Mouse (Mus musculus) urinary bladder, postnatal 25 days (tissue): ENCODE results near the gene Camkmt.

Experiments
- DNase-seq: peaks from one replicate; pipeline ENCODE4 v3.0.0; 2022; ENCODE audit warnings: low spot score

Gene Camkmt

DNA sequence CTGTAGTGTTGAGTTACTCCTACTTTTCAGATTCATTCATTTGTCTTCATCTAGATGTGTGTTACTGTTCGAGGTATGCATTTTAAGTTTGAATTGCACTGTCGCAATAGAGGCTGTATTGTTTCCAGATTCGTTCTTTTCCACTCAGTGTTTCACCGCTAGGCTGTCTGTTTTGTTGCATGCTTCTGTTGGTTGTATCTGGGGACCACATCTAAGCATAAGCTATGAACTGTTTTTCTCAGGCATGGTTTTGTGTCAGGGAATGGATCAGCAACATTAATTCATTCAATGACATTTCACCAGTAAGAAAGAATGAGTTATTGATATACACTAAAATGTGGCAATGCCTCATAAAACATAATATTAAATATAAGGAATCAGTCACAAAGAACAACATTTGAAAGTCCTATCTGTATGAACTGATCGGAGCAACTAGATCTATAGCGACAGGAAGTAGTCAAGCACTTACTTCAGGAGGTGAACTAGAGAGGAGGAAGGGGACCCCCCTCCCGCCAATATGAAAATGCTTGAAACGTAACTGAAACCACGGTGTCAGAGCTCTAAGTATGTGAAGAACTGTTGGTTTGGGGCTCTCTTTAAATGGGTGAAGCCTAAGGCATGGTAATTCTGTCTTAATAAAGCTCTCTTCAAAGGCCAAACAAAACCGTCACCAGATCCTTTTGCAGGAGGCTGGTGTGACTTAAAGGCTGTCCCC is 80.3 kb downstream of the Camkmt start:
- DNase-seq: no peak

DNA sequence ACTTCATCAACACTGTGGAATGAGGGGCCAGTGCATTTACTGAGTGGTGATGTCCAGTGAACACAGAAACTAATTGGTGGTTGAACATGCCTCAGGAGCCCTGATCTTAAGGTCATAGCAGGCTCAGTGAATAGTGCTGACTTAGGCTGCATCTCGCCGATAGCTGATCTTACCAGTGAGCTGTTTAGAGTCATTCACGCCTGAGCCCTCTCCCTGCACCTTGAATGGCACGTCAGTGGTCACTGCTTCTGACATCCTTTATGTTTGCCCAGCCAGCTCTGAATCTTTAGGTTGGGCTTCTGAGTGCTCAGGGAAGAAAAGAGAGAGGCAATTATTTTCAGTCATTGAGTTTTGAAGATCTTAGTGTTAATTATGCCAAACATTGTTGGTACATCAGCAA is 81.6 kb downstream of the Camkmt start:
- no peak for DNase-seq

DNA sequence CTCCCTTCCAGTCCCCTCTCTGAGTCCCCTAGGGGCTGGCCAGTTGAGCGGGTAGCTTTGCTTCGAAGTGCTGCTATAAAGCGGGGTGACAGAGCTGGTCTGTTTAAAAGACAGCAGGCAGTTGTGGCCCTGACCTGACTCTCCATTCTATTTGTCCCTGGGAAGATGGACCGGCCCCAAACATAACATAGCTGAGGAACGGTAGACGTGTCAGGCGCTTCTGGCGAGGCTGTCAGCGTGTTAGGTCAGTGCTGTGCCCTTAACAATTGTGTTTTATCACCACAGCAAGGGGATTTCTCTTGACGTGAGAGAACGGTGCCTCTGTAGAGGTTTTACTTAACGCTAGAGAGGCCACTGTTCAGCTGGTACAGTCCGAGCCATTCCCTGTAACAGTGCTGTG is 86.9 kb downstream of the Camkmt start:
- no peak for DNase-seq

DNA sequence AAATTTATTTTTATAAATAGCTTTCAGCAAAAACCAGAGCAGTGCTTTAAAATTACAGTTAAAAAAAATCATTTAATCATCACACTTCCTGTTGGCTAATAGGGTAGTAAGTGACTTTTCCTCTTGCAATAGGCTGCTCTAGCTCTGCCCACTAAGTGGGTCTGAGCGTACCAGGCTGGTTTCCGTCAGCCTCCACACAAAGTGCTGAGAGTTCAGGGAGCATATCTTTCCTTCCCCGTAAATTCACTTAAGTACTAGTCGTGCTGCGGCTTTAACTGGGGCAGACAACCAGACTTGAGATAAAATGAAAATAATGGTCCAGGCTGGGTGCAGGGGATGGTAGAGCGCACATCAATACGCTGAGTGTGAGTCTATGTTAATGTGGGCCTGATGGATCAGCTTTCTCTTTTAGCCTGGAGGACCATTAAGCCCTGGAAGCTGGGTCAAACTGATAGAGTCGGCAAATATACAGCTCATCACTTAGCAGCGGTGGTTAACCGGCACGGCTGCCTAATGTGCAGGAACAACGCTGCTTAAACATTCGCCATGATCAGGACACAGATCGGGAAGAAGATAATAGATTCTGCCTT is 90.2 kb downstream of the Camkmt start:
- no peak for DNase-seq

DNA sequence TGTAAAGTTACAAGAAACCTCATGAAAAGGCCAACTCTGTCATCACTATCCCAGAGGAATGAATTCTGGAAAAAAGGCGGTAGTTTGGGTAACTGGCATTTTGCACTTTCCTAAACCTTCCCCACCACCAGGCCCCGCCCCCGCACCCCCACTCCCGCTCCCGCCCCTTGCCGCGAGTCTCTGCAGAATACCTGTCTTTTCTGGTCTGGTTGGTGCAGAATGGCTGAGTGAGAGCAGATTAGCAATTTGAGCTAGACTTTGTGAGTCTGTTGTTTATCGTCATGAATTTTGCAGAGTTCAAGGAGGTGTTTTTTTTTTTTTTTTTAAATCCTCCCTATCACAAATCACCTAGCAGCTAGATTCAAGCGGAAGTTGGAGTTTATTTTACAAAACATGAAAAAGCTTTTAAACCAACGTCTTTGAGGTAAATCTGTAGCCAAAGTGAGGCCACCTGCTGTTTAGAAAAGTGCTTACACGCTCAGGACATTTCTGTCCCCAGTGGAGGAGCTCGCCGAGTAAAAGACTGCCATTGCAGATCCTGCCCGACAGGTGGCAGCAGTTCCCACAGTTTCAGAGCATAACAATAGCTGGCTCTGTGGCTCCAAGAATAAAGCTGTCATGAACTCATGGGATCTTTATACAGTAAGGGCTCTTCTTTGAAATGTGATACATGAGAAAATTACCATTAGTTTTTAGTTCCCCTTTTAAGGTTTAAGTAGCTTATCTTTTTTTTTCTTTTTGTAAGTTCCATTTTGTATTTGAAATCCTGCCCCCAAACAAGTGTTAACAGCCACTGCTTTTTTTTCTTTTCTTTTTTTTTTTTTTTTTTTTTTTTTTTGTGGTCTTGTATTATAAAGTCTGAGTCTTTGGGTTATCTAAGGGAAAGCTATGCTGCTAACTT is 99.1 kb downstream of the Camkmt start:
- DNase-seq: peak; percentile 82

DNA sequence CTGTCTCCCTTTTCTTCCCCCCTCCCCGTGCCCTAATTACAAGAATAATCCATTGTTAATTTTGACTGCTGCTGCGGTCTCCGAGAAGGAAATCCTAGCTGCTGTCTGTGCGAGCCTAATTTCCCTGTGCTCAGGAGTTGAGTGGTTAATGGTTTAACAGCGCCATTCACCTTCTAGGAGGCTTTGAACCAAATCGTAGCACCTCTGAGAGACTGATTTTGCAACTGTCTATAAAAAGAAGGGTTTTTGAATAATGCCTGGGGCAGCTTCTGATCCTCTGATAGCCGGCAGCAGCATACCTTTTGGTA is 99.7 kb downstream of the Camkmt start:
- DNase-seq: no peak

DNA sequence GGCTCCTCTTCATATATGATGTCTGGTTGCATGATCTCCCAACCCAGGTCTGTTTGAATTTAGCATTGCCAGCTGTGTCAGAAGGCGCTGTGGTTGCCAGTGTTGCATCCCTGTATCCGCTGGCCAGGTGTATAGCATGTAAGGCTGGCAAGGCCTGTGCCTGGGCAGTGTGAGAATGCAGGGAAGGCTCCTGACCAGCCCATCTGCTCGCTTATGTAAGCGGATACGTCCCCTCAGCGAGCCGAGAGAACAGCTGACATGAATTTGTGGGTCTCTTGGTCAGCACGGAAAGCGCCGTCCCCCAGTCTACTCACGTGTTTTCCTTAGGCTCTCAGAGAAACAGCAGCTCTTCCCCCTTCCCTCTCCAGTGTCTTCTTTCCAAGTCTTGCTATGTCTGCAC is 102.9 kb downstream of the Camkmt start:
- DNase-seq: no peak

DNA sequence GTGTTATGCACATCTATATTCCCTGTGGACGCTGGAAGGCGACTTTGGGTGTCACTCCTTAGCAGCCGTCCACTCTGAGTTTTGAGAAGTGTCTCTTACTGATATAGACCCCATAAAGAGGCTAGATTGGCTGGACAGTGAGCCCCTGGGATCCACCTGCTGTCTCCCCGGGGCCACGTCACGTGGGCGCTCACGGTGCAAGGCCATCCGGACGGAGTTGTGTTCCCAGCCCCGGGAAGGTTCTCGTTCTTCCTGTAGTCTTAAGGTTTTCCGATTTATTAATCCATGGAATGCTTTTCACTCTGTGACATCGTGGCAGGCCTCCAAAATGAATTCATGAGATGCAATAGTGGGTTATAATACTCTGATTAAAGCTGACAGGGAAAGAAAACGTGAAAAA is 108.4 kb downstream of the Camkmt start:
- DNase-seq: no peak

DNA sequence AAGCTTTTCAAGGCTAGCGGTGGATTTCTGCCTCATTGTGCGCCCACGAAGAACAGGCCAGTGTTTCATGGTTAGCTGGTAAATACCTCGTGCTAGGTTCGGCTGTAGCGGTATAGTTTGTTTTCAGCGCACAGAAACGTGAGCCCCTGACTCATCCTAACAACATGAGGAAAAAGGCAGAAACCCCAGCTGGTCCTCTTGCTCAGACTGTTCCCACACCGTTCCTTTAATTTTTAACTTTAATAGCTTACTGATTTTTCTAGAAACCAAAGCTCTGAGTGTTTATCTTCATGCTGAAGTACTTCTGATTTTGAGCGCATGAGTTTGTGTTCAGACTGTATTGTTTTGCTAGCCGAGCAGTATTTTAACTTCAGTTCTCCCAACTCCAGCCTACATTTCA is 109.0 kb downstream of the Camkmt start:
- DNase-seq: no peak

DNA sequence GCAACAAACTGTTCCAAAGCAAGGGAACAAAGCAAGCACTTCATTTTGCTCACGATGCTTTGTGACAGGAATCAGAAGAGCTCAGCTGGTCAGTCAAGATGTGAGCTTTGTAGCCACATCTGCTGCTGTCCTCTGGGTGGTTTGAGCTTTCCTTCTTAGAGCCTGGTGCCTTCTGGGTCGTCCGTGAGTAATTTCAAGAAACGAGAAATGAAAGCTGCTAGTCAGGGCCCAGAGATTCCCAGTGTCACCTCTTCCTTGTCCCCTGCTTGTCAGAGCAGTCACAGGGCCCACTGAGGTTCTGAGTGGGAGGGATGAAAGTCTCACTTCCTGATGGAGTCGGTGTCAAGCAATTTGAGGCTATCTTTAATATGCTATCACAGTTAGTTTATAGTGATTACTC is 127.7 kb downstream of the Camkmt start:
- DNase-seq: no peak

DNA sequence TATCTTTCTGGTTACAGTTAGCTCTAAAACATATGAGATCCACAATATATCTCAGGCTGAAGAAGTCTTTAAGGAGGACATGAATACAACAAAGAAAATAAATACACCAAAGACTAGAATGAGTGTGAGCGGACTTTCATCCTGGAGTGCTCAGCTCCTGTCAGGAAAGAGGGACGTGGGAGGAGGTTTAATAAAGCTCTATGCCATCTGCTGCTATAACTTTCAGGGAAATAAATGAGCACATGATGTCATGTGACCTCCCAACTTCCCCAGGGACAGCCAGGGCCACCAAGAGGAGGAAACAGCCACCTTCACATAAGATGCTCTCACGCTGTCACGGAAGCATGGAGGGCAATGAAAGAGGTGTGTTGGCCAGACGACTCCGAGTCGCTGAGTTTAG is 151.8 kb downstream of the Camkmt start:
- DNase-seq: no peak

DNA sequence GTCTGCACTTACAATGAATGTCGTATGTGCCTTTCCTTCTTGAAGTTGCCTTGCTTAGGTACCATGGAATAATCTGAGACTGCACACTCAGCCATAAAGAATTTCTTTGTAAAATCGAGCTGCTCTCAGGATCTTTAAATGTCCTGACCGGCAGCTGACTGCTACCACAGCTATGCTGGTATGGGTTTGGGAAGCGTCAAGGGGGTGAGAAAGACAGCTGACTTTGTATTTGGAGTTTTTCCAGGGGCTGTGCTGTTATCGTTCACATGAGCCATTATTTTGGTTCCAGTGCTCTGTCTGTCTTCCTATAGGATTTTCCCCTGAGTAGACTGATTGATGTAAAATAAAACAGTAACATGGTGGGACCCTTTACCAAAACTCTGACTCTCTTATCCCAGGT is 158.6 kb downstream of the Camkmt start:
- no peak for DNase-seq

DNA sequence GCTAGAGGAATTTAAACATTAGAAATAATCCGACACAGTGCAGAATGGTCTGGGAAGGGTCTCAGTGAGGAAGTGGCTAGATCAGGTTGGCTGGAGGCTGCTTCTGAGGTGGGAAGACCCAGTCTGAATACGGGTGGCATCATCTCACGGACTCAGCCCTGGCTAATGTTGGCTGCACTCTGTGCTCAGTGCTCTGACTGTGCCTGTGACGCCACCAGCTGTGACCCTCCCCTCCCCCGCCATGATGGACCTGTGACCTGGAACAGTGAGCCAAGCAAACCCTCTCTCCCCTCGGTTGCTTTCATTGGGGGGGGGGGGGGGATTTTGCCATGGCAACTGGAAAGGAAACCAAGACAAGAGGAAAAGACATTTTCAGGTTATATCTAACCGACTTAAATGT is 159.4 kb downstream of the Camkmt start:
- DNase-seq: no peak

DNA sequence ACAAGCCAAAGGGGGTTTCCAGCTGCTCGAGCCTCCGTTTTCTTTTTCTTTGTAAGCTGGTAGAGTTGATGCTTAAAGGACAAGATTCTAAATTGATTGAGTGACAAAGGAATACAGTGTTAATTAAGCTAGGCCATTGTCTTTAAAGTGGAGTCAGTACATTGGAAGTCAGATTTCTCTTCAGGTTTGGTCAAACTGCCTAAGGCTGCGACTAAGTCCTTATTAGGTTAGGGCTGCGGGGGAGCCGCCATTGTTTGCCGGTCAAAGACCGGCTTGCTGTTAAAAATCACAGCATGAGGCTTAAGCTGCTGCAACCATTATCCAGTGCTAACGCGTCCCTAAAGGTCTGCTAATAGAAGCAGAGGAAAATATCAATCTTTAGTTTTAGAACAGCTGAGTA is 166.6 kb downstream of the Camkmt start:
- no peak for DNase-seq

DNA sequence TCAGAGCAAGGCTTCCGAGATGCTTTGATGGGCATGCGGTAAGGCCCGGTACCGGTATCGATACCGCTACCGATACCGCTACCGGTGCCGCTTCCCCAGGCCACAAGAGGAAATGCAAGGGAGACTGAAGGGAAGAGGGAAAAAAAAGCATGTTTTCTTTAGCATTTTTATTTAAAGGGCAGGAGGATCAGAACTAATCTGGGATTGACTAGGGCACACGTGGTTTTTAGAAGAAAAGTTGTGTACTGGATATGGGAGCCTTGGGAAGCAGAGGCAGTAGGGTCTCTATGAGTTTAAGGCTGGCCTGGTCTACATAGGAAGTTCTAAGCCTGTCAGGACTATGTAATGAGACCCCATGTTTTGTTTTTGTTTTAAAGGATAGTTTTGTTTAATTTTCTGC is 167.0 kb downstream of the Camkmt start:
- DNase-seq: no peak

DNA sequence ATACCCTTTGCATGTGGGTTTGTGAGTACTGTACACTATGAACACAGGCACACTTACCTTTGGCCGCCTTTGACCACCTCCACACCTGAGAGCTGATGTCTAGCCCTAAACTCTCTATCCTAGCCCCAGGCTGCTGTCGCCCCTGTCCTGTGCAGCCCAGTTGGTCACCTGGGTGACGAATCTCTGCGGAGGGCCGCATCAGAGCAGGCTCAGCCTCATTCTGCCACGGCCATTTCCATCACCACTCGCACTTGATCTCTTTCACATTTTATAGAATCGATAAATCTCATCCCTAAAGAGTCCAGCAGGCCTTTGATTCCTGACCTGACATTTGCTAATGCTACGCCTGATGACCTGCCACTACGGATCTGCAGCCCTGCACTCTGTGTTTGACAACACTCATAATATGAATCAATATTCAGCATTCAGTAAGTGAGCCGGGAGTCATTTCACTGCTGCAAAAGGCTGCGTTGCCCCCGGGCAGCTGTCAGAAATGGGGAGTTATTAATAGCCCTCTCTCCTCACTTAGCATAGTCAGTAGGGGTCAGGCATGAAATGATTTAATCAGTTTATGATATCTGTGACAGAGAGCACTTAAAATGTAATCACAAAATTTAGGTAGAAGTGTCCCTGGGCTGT is 168.5 kb downstream of the Camkmt start:
- DNase-seq: no peak

DNA sequence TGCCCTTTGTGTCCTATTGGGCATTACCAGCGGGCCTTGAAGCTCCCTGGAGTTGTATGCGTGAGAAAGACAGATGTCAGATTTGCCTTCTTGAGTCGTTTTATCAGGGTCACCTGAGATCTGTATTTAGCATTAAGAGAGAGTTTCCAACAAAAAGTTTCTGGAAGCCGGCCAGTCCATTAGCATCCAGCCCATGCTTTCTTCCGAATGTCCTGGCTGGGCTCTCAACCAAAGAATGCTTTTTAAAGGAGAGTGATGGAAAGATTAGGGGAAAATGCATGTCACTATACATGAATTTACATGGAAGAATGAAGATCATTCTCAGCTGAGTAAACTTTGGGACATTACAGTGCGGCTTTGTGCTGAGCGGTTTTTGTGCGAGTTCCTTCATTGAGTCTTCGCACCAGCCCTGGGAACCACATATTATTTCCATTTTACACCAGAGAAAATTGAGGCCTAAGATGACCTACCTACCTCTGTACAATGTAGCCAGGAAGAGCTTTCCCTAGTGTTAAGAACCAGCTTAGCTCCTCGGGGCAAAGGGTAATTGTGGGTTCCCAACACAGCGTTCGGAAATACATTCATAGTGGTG is 176.6 kb downstream of the Camkmt start:
- DNase-seq: no peak

DNA sequence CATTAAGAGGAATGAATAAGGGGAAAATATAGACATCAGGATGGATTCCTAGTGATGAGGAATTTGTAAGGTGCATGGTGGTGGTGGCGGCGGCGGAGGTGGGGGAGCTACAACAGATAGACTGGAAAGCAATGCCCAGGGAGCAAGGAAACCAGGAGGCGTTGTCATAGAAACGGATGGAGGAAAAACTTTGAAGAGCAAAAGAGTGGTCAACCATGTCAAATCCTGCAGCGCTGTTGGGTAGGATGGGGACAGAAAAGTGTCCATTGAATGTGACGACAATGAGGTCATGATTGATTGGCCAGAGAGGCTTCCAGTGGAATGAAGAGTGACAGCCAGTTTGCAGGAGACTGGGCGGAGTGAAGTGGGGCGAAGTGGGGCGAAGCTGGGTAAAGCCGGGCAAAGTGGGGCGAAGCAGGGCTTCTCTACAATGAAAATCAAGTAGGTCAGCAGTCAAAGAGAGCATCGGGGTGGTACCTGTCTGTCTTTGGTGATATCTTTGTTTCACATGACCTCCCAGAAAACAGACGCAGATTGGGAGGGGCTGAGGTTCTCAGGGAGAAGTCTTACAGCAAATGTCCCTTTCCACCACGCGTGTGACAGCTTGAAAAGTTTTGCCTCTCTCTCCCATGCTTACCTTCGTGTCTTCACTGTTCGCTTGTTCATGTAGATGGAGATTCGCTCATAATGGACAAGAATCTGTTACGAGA is 181.3 kb downstream of the Camkmt start:
- no peak for DNase-seq

DNA sequence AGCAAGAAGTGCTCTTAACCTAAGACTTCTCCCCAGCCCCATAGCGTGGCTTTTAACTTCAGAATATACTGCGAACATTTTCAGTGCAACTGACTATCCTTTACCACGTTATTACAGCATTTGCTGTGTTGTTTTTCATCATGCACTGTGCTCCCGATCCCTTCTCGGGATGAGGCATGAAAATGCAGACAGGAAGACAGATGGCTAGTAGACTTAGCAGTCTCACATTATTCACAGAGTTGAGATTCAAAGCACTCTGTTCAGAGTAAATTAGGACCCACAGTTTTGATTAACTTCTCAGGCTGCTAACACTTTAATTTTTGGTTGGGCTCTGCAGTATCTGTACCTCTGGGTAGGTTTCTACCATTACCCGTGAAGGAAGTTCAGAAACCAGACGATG is 189.4 kb downstream of the Camkmt start:
- no peak for DNase-seq

DNA sequence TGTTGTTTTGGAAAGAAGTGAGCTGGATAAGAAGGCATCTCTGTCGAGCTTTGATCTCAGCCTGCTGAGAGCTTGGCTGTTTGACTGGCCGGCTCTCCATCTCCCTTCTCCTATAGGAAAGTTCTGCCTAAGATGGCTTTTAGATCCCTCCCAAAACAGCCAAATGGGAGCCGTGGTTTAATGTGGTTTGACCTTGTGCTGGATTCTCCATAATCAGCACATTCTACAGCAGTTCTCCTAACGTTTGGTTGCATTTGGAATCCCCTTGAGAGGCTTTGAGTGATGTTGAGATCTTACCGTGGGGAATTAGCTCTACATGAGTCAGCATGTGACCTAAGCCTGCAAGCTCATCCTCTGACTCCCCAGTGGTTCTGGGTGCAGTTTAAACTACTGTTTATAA is 192.1 kb downstream of the Camkmt start:
- no peak for DNase-seq

DNA sequence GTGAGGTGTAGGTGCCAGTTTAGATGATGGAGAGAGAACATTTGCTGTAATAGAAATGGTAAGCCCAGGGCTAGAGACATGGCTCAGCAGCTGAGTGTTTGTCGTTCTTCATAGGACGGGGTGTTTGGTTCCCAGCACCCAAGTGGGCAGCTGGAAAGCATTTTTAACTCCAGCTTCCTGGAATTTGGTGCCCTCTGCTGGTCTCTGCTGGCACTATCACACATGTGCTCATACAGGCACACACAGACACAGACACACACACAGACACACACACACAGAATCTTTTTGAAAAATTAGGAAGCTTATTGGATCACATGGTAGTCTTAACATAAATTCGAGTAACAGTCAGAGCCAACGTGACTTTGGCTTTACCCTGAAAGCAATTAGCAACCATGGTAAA is 200.8 kb downstream of the Camkmt start:
- DNase-seq: no peak

DNA sequence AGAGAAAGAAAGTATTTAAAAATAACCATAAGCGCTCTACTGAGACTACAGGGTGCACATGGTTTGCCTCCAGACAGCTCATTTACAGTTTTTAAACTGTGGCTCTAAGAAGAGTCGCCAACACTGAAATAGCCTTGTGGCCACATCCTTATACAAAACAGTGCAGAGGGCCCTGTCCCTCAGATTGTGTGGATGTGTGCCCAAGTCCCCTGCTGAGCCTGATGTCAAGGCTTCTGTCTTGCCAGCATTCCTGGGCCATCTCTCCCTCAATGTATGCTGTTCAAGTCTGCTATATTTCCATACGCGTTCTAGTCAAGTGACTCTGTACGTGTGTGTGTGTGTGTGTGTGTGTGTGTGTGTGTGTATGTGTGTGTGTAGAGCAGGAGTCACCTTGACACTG is 201.2 kb downstream of the Camkmt start:
- no peak for DNase-seq
